Mouse (Mus musculus) neural tube, embryonic 14.5 days (tissue): Measurements from ENCODE around the gene Jmy. TPM values are rescaled to one million over a fixed set of nuclear protein-coding genes. Genes with fewer than 3 reads are reported as not detected.

Source experiments
- polyA plus RNA-seq: library from polyadenylated mRNA; unstranded; fragments of >200 nt; fragmentation: Nextera tagmentation; extraction: Ambion mirVana; gene quantifications from 2 replicates; pipeline ENCODE4 v1.2.1, GENCODE M21; 2014

Gene Jmy
- polyA plus RNA-seq, 1 experiment from 2014 or later = 9.9 TPM

Other genes with a start within 250 kb of the Jmy start
- 20.4 and 24.4 TPM in 2 replicates for gene Homer1, start 200.2 kb downstream of the Jmy start, polyA plus RNA-seq
- gene Bhmt, start 138.2 kb upstream of the Jmy start, polyA plus RNA-seq = 0.21 TPM in 1 of 2 replicates, not detected in the other
- 0.17 TPM in 1 of 2 replicates, not detected in the other for gene Bhmt2, start 174.5 kb upstream of the Jmy start, polyA plus RNA-seq
- 0.07 and 0.26 TPM in 2 replicates for gene Dmgdh, start 174.6 kb upstream of the Jmy start, polyA plus RNA-seq